Mouse (Mus musculus) lung, postnatal 0 days (tissue): ENCODE results near the gene Traf7.

Experiments used
- CTCF ChIP-seq: IDR thresholded peaks from 2 replicates; pipeline ENCODE4 v1.5.1; 2016; ENCODE audit warnings: antibody characterized with exemption, mild to moderate bottlenecking
- EP300 ChIP-seq: IDR thresholded peaks from 2 replicates; pipeline ENCODE4 v1.6.1; 2016; ENCODE audit warnings: antibody characterized with exemption, mild to moderate bottlenecking, control low read depth

DNA sequence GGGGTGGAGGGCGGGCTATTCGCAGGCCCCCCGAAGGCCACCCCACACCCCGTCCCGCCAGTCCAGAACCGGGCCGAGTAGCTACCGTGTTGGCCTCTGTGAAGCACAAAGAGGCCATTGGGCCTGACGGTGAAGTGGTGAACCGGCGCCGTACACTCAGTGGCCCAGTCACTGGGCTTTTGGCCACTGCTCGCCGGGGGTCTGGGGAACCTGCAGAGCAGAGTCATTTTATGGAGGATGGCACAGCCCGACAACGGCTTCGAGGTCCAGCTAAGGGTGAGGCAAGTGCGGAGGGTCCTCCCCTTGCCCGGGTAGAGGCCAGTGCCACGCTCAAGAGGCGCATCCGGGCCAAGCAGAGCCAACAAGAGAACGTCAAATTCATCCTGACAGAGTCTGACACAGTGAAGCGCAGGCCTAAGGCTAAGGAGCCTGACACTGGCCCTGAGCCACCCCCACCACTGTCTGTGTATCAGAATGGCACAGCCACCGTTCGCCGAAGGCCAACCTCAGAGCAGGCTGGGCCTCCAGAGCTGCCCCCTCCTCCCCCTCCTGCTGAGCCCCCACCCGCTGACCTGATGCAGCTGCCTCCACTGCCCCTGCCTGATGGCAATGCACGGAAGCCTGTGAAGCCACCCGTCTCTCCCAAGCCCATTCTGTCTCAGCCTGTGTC is 22.3 kb downstream of the Traf7 start:
- no peak for TF ChIP-seq EP300
- TF ChIP-seq CTCF = no peak
